In genomic region chr11:53567224-53568014, GRCm38 (mm10) we compare ENCODE assay signal across 8 mouse cellular contexts. TPM values are rescaled to one million over a fixed set of nuclear protein-coding genes. Genes with fewer than 3 reads are reported as not detected.
DNase-seq lines count a peak whose midpoint lies in the region; ATAC-seq and TF ChIP-seq lines count a peak whose summit lies in the region.

Kif3a (plus strand) TSS chr11:53567379.

- H3K36me3 ChIP-seq in MEL (ENCODE audit: control insufficient read depth in 1 of 2, insufficient read depth in 2 of 2, low read length in 2 of 2) = peaks cover 0 to 3% of the 10 kb centered on the region in 2 experiments; a peak in 2 of 4 replicates
- peaks cover 10% of the 10 kb centered on the region; the same call in 1 of the 2 replicates for H3K36me3 ChIP-seq in forebrain, postnatal 0 days (ENCODE audit: insufficient read depth)
- H3K36me3 ChIP-seq in lung, embryonic 15.5 days = 0 out of 2 replicates have a peak, but pooled peaks cover 3% of the 10 kb centered on the region

- no peak for TF ChIP-seq EP300 in MEL (IDR thresholded peaks at IDR 0.05; ENCODE audit: low read depth in 1 of 2, low read length in 2 of 2)

- H3K9ac ChIP-seq in MEL (ENCODE audit: control insufficient read depth, low read depth, low read length, poor library complexity, severe bottlenecking) = peak within 1 kb of the TSS; percentile 68
- peak within 1 kb of the TSS; percentile 88 for H3K9ac ChIP-seq in forebrain, postnatal 0 days
- peak within 1 kb of the TSS; percentile 80 for H3K9ac ChIP-seq in lung, embryonic 15.5 days

- TF ChIP-seq CTCF in MEL (IDR thresholded peaks at IDR 0.05 in 2 of 3, conservative IDR thresholded peaks at IDR 0.05 in 1 of 3; ENCODE audit: control insufficient read depth in 1 of 3, insufficient read depth in 1 of 3, low read depth in 2 of 3, low read length in 3 of 3, poor library complexity in 1 of 3, severe bottlenecking in 1 of 3) = no peak
- TF ChIP-seq CTCF in cerebellum, adult 2 months (IDR thresholded peaks at IDR 0.05; ENCODE audit: borderline replicate concordance, insufficient read depth, low read depth, low read length) = no peak
- TF ChIP-seq CTCF in forebrain, postnatal 0 days (IDR thresholded peaks at IDR 0.05; ENCODE audit: low read depth) = no peak

- peak in 1 of 2 experiments; percentile 71; a peak in 2 of 4 replicates for TF ChIP-seq POLR2A in MEL (IDR thresholded peaks at IDR 0.05; ENCODE audit: control insufficient read depth in 1 of 2, insufficient read depth in 1 of 2, low read depth in 1 of 2, low read length in 2 of 2, poor library complexity in 1 of 2)
- peak; percentile 83 for TF ChIP-seq POLR2A in cerebellum, adult 2 months (IDR thresholded peaks at IDR 0.05; ENCODE audit: borderline replicate concordance, insufficient read depth, low read length)

- no peak within 1 kb of the TSS for H3K27ac ChIP-seq in MEL (ENCODE audit: control insufficient read depth, low read depth, low read length)
- H3K27ac ChIP-seq in cerebellum, adult 2 months (ENCODE audit: insufficient read depth, low read length) = no peak within 1 kb of the TSS; the same call in 1 of the 2 replicates
- H3K27ac ChIP-seq in forebrain, postnatal 0 days (ENCODE audit: low read depth, low read length) = peak within 1 kb of the TSS; percentile 72
- peak within 1 kb of the TSS; percentile 72 for H3K27ac ChIP-seq in lung, embryonic 15.5 days

- no peaks in the 10 kb centered on the region for H3K27me3 ChIP-seq in MEL (ENCODE audit: control insufficient read depth in 1 of 2, insufficient read depth in 2 of 2, low read length in 2 of 2)
- H3K27me3 ChIP-seq in cerebellum, adult 2 months (ENCODE audit: control insufficient read depth, insufficient read depth, low read length) = no peaks in the 10 kb centered on the region
- H3K27me3 ChIP-seq in forebrain, postnatal 0 days (ENCODE audit: insufficient read depth, low read length) = no peaks in the 10 kb centered on the region
- H3K27me3 ChIP-seq in lung, embryonic 15.5 days = no peaks in the 10 kb centered on the region

- peaks cover 0 to under 1% of the 10 kb centered on the region in 2 experiments; a peak in 2 of 4 replicates for H3K4me1 ChIP-seq in MEL (ENCODE audit: control insufficient read depth in 1 of 2, insufficient read depth in 2 of 2, low read length in 2 of 2)
- H3K4me1 ChIP-seq in cerebellum, adult 2 months (ENCODE audit: control insufficient read depth, insufficient read depth, low read length) = no peaks in the 10 kb centered on the region
- peaks cover 9% of the 10 kb centered on the region for H3K4me1 ChIP-seq in forebrain, postnatal 0 days (ENCODE audit: insufficient read depth)
- peaks cover 14% of the 10 kb centered on the region for H3K4me1 ChIP-seq in lung, embryonic 15.5 days

- peak within 1 kb of the TSS; percentile 68 for H3K4me2 ChIP-seq in forebrain, postnatal 0 days (ENCODE audit: low read depth)
- peak within 1 kb of the TSS; percentile 85 for H3K4me2 ChIP-seq in lung, embryonic 15.5 days

- peak; percentile 98 for DNase-seq in MEL (ENCODE audit: low read depth, low spot score)
- peak; percentile 97 for DNase-seq in cerebellum, adult 2 months
- DNase-seq in forebrain, postnatal 0 days = peak; percentile 97
- peak; percentile 96 for DNase-seq in heart, postnatal 4 days
- peak; percentile 92 to 95 for DNase-seq in layer of hippocampus, adult 8-10 months (ENCODE audit: low spot score in 2 of 2)
- DNase-seq in ovary, adult 18-20 months (ENCODE audit: low spot score) = peak; percentile 92
- DNase-seq in thymus, postnatal 0 days (ENCODE audit: low spot score) = peak; percentile 95

- peak; percentile 98 for ATAC-seq in forebrain, postnatal 0 days
- ATAC-seq in lung, embryonic 15.5 days (ENCODE audit: borderline replicate concordance, extremely low read depth, low FRiP score, low TSS enrichment) = peak; percentile 97

- no peak for TF ChIP-seq RAD21 in MEL (IDR thresholded peaks at IDR 0.05; ENCODE audit: low read depth, low read length)

- peak within 1 kb of the TSS; percentile 74 to 90 for H3K4me3 ChIP-seq in MEL (ENCODE audit: control insufficient read depth in 1 of 2, insufficient read depth in 1 of 2, low read depth in 2 of 2, low read length in 2 of 2)
- H3K4me3 ChIP-seq in cerebellum, adult 2 months (replicated peaks; ENCODE audit: insufficient read depth, low read depth, low read length) = peak within 1 kb of the TSS; percentile 72
- peak within 1 kb of the TSS; percentile 71 for H3K4me3 ChIP-seq in forebrain, postnatal 0 days (ENCODE audit: low read depth, low read length)
- peak within 1 kb of the TSS; percentile 97 for H3K4me3 ChIP-seq in lung, embryonic 15.5 days

- H3K9me3 ChIP-seq in MEL (replicated peaks; ENCODE audit: insufficient read depth, low read length) = no peaks in the 10 kb centered on the region
- H3K9me3 ChIP-seq in forebrain, postnatal 0 days (ENCODE audit: low read length) = no peaks in the 10 kb centered on the region
- H3K9me3 ChIP-seq in lung, embryonic 15.5 days = no peaks in the 10 kb centered on the region

- peaks cover 2% of the 10 kb centered on the region for H3K79me2 ChIP-seq in MEL (ENCODE audit: control insufficient read depth, insufficient read depth, low read length, poor library complexity)

- under 1% methylated on average over 67 of the region's 69 CpGs for WGBS in cerebellum, adult 2 months
- 3% methylated on average over 54 of the region's 69 CpGs for WGBS in forebrain, postnatal 0 days
- WGBS in lung, embryonic 15.5 days = under 1% methylated on average over 69 of the region's 69 CpGs

TF ChIP-seq in MEL, 35 proteins besides CTCF, POLR2A, EP300 and RAD21 (continues in another document):
- TF ChIP-seq MAX (IDR thresholded peaks at IDR 0.05; ENCODE audit: low read length) (peak; percentile 60; the same call in 1 of the 2 replicates), USF1 (IDR thresholded peaks at IDR 0.05; ENCODE audit: low read depth, low read length) (no peak), MEF2A (IDR thresholded peaks at IDR 0.05; ENCODE audit: extremely low read depth, insufficient replicate concordance, low read depth, low read length, poor library complexity, severe bottlenecking) (no peak), JUND (IDR thresholded peaks at IDR 0.05; ENCODE audit: low read depth, low read length) (no peak), GABPA (IDR thresholded peaks at IDR 0.05; ENCODE audit: low read depth, low read length) (no peak), BHLHE40 (IDR thresholded peaks at IDR 0.05; ENCODE audit: borderline replicate concordance, low read depth, low read length) (no peak), UBTF (IDR thresholded peaks at IDR 0.05; ENCODE audit: borderline replicate concordance, insufficient read depth, low read depth, low read length) (0 out of 2 replicates have a peak, but pooled peaks have one; percentile 52), ZNF384 (IDR thresholded peaks at IDR 0.05; ENCODE audit: low read depth, low read length) (no peak), CHD1 (IDR thresholded peaks at IDR 0.05; ENCODE audit: low read depth, low read length) (no peak), USF2 (IDR thresholded peaks at IDR 0.05; ENCODE audit: borderline replicate concordance in 1 of 2, insufficient read depth in 1 of 2, low read depth in 1 of 2, low read length in 2 of 2) (no peak), NELFE (IDR thresholded peaks at IDR 0.05; ENCODE audit: low read depth, low read length) (peak; percentile 77), TBP (IDR thresholded peaks at IDR 0.05; ENCODE audit: low read depth, low read length) (peak; percentile 39), RCOR1 (IDR thresholded peaks at IDR 0.05; ENCODE audit: low read depth, low read length) (no peak), MYC (IDR thresholded peaks at IDR 0.05; ENCODE audit: low read depth, low read length) (no peak), ETS1 (IDR thresholded peaks at IDR 0.05; ENCODE audit: low read depth, low read length) (no peak), SIN3A (IDR thresholded peaks at IDR 0.05; ENCODE audit: low read length) (peak; percentile 95), MAZ (IDR thresholded peaks at IDR 0.05; ENCODE audit: low read depth, low read length) (0 out of 2 replicates have a peak, but pooled peaks have one; percentile 55), MXI1 (IDR thresholded peaks at IDR 0.05; ENCODE audit: low read depth, low read length) (peak; percentile 83), MYB (IDR thresholded peaks at IDR 0.05; ENCODE audit: low read depth, low read length) (no peak), KAT2A (conservative IDR thresholded peaks at IDR 0.05; ENCODE audit: low read depth, low read length) (no peak), SMC3 (IDR thresholded peaks at IDR 0.05; ENCODE audit: low read depth, low read length) (no peak), HCFC1 (IDR thresholded peaks at IDR 0.05; ENCODE audit: low read depth, low read length) (peak; percentile 62; the same call in 1 of the 2 replicates), ZMIZ1 (IDR thresholded peaks at IDR 0.05; ENCODE audit: low read depth, low read length) (no peak), E2F4 (IDR thresholded peaks at IDR 0.05; ENCODE audit: borderline replicate concordance, low read depth, low read length) (no peak), NRF1 (IDR thresholded peaks at IDR 0.05; ENCODE audit: insufficient read depth, low read depth, low read length, poor library complexity, severe bottlenecking) (peak; percentile 99), TAL1 (IDR thresholded peaks at IDR 0.05; ENCODE audit: low read length) (no peak), ZC3H11A (IDR thresholded peaks at IDR 0.05; ENCODE audit: low read depth, low read length) (no peak), POLR2AphosphoS5 (IDR thresholded peaks at IDR 0.05; ENCODE audit: borderline replicate concordance, low read depth, low read length) (no peak), GATA1 (IDR thresholded peaks at IDR 0.05; ENCODE audit: low read depth, low read length) (no peak), TCF12 (IDR thresholded peaks at IDR 0.05; ENCODE audit: low read depth, low read length) (peak; percentile 12; the same call in 1 of the 2 replicates), MAFK (IDR thresholded peaks at IDR 0.05; ENCODE audit: borderline replicate concordance, low read depth, low read length) (no peak)

RNA-seq across cellular contexts. Expression of gene Kif3a, which starts in this region (rescaled TPM):
- total RNA-seq in MEL (2012; rRNA removed) = 13.6 and 14.2 TPM in 2 replicates
- polyA plus RNA-seq in MEL (2012; ENCODE audit: insufficient read depth in 1 of 2, insufficient read length in 2 of 2, low read depth in 1 of 2, low replicate concordance in 2 of 2, missing spikeins in 1 of 2) = 10 to 100 TPM; 17.1 to 88.3 TPM
- polyA plus RNA-seq in cerebellum, adult 2 months (2012; rRNA removed) = 91.1 and 93.2 TPM in 2 replicates
- total RNA-seq in forebrain, postnatal 0 days (2014; rRNA removed) = 103 and 118 TPM in 2 replicates
- polyA plus RNA-seq in forebrain, postnatal 0 days (2015; fragmentation: Nextera tagmentation; extraction: Ambion mirVana) = 241 and 330 TPM in 2 replicates
- 10 to 100 TPM; 14.1 to 14.4 TPM for total RNA-seq in heart, postnatal 4 days (2021)
- total RNA-seq in layer of hippocampus, adult 8-10 months (2022) = 100 to 1,000 TPM; 115 to 156 (median 130) TPM
- polyA plus RNA-seq in lung, embryonic 15.5 days (2015; fragmentation: Nextera tagmentation; extraction: Ambion mirVana) = 61.6 and 65.7 TPM in 2 replicates
- polyA plus RNA-seq in thymus, postnatal 0 days (2015; fragmentation: Nextera tagmentation; extraction: Ambion mirVana) = 23.8 and 25.1 TPM in 2 replicates

Comparison
In these comparisons a context has a peak if more than half of its experiments do, and no peak if none do; other contexts are left out.
1. H3K27ac ChIP-seq: peak in forebrain, postnatal 0 days (single experiment) and lung, embryonic 15.5 days (single experiment); none in MEL (single experiment) and cerebellum, adult 2 months (single experiment).
2. Peak in every context shown above with its lines, with median percentiles within 50 percentile points of each other: DNase-seq, H3K4me3 ChIP-seq and H3K9ac ChIP-seq.